Mouse (Mus musculus) liver, adult 2 months (tissue): ENCODE data around the gene Btn2a2. TPM values are rescaled to one million over a fixed set of nuclear protein-coding genes. Genes with fewer than 3 reads are reported as not detected.

Experiments used
- DNase-seq: peaks from one replicate; pipeline ENCODE4 v3.0.0-alpha.2; 2011; ENCODE audit warnings: low read depth, low spot score; ENCODE audit errors: extremely low read depth
- H3K27ac ChIP-seq: fragments of 200-500 bp; replicated peaks from 2 replicates; pipeline ENCODE4 v1.5.1; 2012; ENCODE audit warnings: low read depth, mild to moderate bottlenecking, control low read depth, inconsistent platforms, low read length; ENCODE audit not compliant: insufficient read depth
- H3K27me3 ChIP-seq: fragments of 200-500 bp; 2 replicates; pipeline ENCODE4 v1.6.1; 2012; ENCODE audit warnings: mild to moderate bottlenecking, moderate library complexity, low read length, inconsistent platforms; ENCODE audit not compliant: control insufficient read depth, insufficient read depth
- H3K36me3 ChIP-seq: fragments of 200-500 bp; 2 replicates; pipeline ENCODE4 v1.6.1; 2012; ENCODE audit warnings: low read length, inconsistent platforms; ENCODE audit not compliant: control insufficient read depth, insufficient read depth
- H3K4me1 ChIP-seq: fragments of 200-500 bp; 2 replicates; pipeline ENCODE4 v1.6.1; 2011; ENCODE audit warnings: low read length; ENCODE audit not compliant: control insufficient read depth, insufficient read depth
- H3K4me3 ChIP-seq: fragments of 200-500 bp; 2 replicates; pipeline ENCODE4 v1.5.1; 2011; ENCODE audit warnings: low read depth, mild to moderate bottlenecking, control low read depth, low read length, moderate library complexity; ENCODE audit not compliant: insufficient read depth
- H3K79me2 ChIP-seq: fragments of 200-500 bp; 2 replicates; pipeline ENCODE4 v1.6.1; 2012; ENCODE audit warnings: inconsistent platforms, mild to moderate bottlenecking, low read length, moderate library complexity; ENCODE audit not compliant: control insufficient read depth, insufficient read depth
- H3K9ac ChIP-seq: fragments of 200-500 bp; 2 replicates; pipeline ENCODE4 v1.6.1; 2012; ENCODE audit warnings: low read depth, mild to moderate bottlenecking, control low read depth, inconsistent platforms, low read length
- CTCF ChIP-seq: fragments of 200-500 bp; IDR thresholded peaks from 2 replicates; pipeline ENCODE4 v1.5.1; 2011; ENCODE audit warnings: low read depth, low read length, control low read depth
- POLR2A ChIP-seq: fragments of 200-500 bp; IDR thresholded peaks from 2 replicates; pipeline ENCODE4 v1.6.1; 2011; ENCODE audit warnings: low read length, control low read depth; ENCODE audit not compliant: insufficient read depth; ENCODE audit errors: extremely low read depth
- WGBS: fragments of 180-500 bp; shearing (Covaris S2); methylation state at CpG from one replicate; pipeline ENCODE4 v1.1.7; 2018; 5-methylcytosine and 5-hydroxymethylcytosine counted together
- polyA plus RNA-seq: library from polyadenylated mRNA; depleted of rRNA; stranded (reverse); fragments of >200 nt; gene quantifications from 2 replicates; pipeline ENCODE4 v1.2.3, GENCODE M21; 2012
- total RNA-seq: library from RNA; depleted of rRNA; stranded (reverse); fragments of >200 nt; gene quantifications from 2 replicates; pipeline ENCODE4 v1.2.3, GENCODE M21; 2014

The Btn2a2 gene
- total and polyA plus RNA-seq, 2 experiments = not detected

GRCm38 (mm10) chr13:23463381-23464223 is 25.1 kb downstream of the Btn2a2 start:
- Histone ChIP-seq H3K27ac (no peak overlapping the region), H3K79me2 (no peaks in the 10 kb centered on the region), H3K9ac (peak overlapping the region; percentile 30; the same call in 1 of the 2 replicates), H3K36me3 (no peaks in the 10 kb centered on the region), H3K27me3 (no peaks in the 10 kb centered on the region), H3K4me1 (peaks cover 13% of the 10 kb centered on the region), H3K4me3 (peak overlapping the region; percentile 19)
- WGBS = 4% methylated on average over 21 of the region's 21 CpGs
- TF ChIP-seq CTCF = no peak
- no peak for TF ChIP-seq POLR2A
- DNase-seq = peak; percentile 58

GRCm38 (mm10) chr13:23462669-23463068 is 26.0 kb downstream of the Btn2a2 start:
- Histone ChIP-seq H3K79me2 (no peaks in the 10 kb centered on the region), H3K9ac (no peak overlapping the region), H3K4me3 (no peak overlapping the region), H3K36me3 (no peaks in the 10 kb centered on the region), H3K4me1 (peaks cover 13% of the 10 kb centered on the region), H3K27me3 (no peaks in the 10 kb centered on the region), H3K27ac (no peak overlapping the region)
- no peak for DNase-seq
- no peak for TF ChIP-seq POLR2A
- no peak for TF ChIP-seq CTCF

GRCm38 (mm10) chr13:23462063-23462462 is 26.6 kb downstream of the Btn2a2 start:
- no peak overlapping the region for H3K4me3 ChIP-seq
- DNase-seq = no peak
- no peak overlapping the region for H3K27ac ChIP-seq
- H3K36me3 ChIP-seq = no peaks in the 10 kb centered on the region
- TF ChIP-seq CTCF = no peak
- H3K4me1 ChIP-seq = peaks cover 13% of the 10 kb centered on the region
- 89% methylated on average over 4 of the region's 4 CpGs for WGBS
- no peak overlapping the region for H3K9ac ChIP-seq
- H3K79me2 ChIP-seq = no peaks in the 10 kb centered on the region
- no peaks in the 10 kb centered on the region for H3K27me3 ChIP-seq

- no peak overlapping the region for H3K9ac ChIP-seq
- no peak overlapping the region for H3K4me3 ChIP-seq
- 61% methylated on average over 15 of the region's 15 CpGs for WGBS
- no peak overlapping the region for H3K27ac ChIP-seq
- H3K27me3 ChIP-seq = no peaks in the 10 kb centered on the region
- peaks cover 2% of the 10 kb centered on the region; the same call in 1 of the 2 replicates for H3K4me1 ChIP-seq
- DNase-seq = no peak
- no peak for TF ChIP-seq POLR2A
- TF ChIP-seq CTCF = no peak
- no peaks in the 10 kb centered on the region for H3K79me2 ChIP-seq
- no peaks in the 10 kb centered on the region for H3K36me3 ChIP-seq
Measured at GRCm38 (mm10) chr13:23459264-23459846, 29.3 kb downstream of the Btn2a2 start.

GRCm38 (mm10) chr13:23453926-23454325 is 34.7 kb downstream of the Btn2a2 start:
- H3K27me3 ChIP-seq = no peaks in the 10 kb centered on the region
- no peaks in the 10 kb centered on the region; the same call in 1 of the 2 replicates for H3K4me1 ChIP-seq
- H3K27ac ChIP-seq = no peak overlapping the region
- no peaks in the 10 kb centered on the region for H3K36me3 ChIP-seq
- DNase-seq = peak; percentile 40
- H3K4me3 ChIP-seq = peak overlapping the region; percentile 81
- H3K79me2 ChIP-seq = no peaks in the 10 kb centered on the region
- WGBS = 1% methylated on average over 9 of the region's 9 CpGs
- TF ChIP-seq CTCF (no peak), POLR2A (no peak)
- no peak overlapping the region for H3K9ac ChIP-seq

GRCm38 (mm10) chr13:23453362-23453862 is 35.2 kb downstream of the Btn2a2 start:
- peak overlapping the region; percentile 77 for H3K9ac ChIP-seq
- no peaks in the 10 kb centered on the region; the same call in 1 of the 2 replicates for H3K4me1 ChIP-seq
- H3K27me3 ChIP-seq = no peaks in the 10 kb centered on the region
- peak overlapping the region; percentile 63 for H3K27ac ChIP-seq
- TF ChIP-seq CTCF (no peak), POLR2A (no peak)
- H3K36me3 ChIP-seq = no peaks in the 10 kb centered on the region
- under 1% methylated on average over 25 of the region's 25 CpGs for WGBS
- peak; percentile 69 for DNase-seq
- H3K4me3 ChIP-seq = peak overlapping the region; percentile 81
- no peaks in the 10 kb centered on the region for H3K79me2 ChIP-seq
